Mouse (Mus musculus) thymus, postnatal 25 days (tissue): ENCODE results near the gene Zhx3.

Source experiments
- DNase-seq: peaks from one replicate; pipeline ENCODE4 v3.0.0; 2022

Gene Zhx3

GRCm38 (mm10) chr2:160800967-160801366 is 71.8 kb downstream of the Zhx3 start:
- DNase-seq = no peak

- DNase-seq = no peak
These were observed 74.6 kb downstream of the Zhx3 start for GRCm38 (mm10) chr2:160798206-160798605.

GRCm38 (mm10) chr2:160796973-160797372 is 75.8 kb downstream of the Zhx3 start:
- peak; percentile 27 for DNase-seq

- DNase-seq = peak; percentile 9
These were observed 79.7 kb downstream of the Zhx3 start for GRCm38 (mm10) chr2:160793117-160793516.

- no peak for DNase-seq
These were observed 83.1 kb downstream of the Zhx3 start for GRCm38 (mm10) chr2:160789741-160790140.

- no peak for DNase-seq
These were observed 83.8 kb downstream of the Zhx3 start for GRCm38 (mm10) chr2:160789046-160789445.

GRCm38 (mm10) chr2:160786333-160786732 is 86.5 kb downstream of the Zhx3 start:
- no peak for DNase-seq

GRCm38 (mm10) chr2:160780834-160781219 is 92.0 kb downstream of the Zhx3 start:
- no peak for DNase-seq

- DNase-seq = no peak
These were observed 92.5 kb downstream of the Zhx3 start for GRCm38 (mm10) chr2:160780154-160780833.

- no peak for DNase-seq
These were observed 94.8 kb downstream of the Zhx3 start for GRCm38 (mm10) chr2:160778034-160778433.

- DNase-seq = no peak
These were observed 101.2 kb downstream of the Zhx3 start for GRCm38 (mm10) chr2:160771325-160772276.

- no peak for DNase-seq
These were observed 101.9 kb downstream of the Zhx3 start for GRCm38 (mm10) chr2:160770871-160771270.

- DNase-seq = no peak
These were observed 102.4 kb downstream of the Zhx3 start for GRCm38 (mm10) chr2:160770409-160770808.

GRCm38 (mm10) chr2:160768997-160769396 is 103.8 kb downstream of the Zhx3 start:
- no peak for DNase-seq

- DNase-seq = no peak
These were observed 104.6 kb downstream of the Zhx3 start for GRCm38 (mm10) chr2:160768097-160768695.

- DNase-seq = no peak
These were observed 105.6 kb downstream of the Zhx3 start for GRCm38 (mm10) chr2:160767201-160767600.

GRCm38 (mm10) chr2:160766371-160766771 is 106.4 kb downstream of the Zhx3 start:
- no peak for DNase-seq

- no peak for DNase-seq
These were observed 107.7 kb downstream of the Zhx3 start for GRCm38 (mm10) chr2:160765096-160765495.

- no peak for DNase-seq
These were observed 108.4 kb downstream of the Zhx3 start for GRCm38 (mm10) chr2:160764386-160764785.

GRCm38 (mm10) chr2:160763816-160764215 is 109.0 kb downstream of the Zhx3 start:
- DNase-seq = no peak

- peak; percentile 47 for DNase-seq
These were observed 112.2 kb downstream of the Zhx3 start for GRCm38 (mm10) chr2:160760433-160761184.

GRCm38 (mm10) chr2:160756583-160757203 is 116.1 kb downstream of the Zhx3 start:
- peak; percentile 29 for DNase-seq
